Mouse (Mus musculus): Measurements from ENCODE around the gene Plin5. TPM values are rescaled to one million over a fixed set of nuclear protein-coding genes. Genes with fewer than 3 reads are reported as not detected.
"Not testable (repeated sequence)": the region's sequence is repeated elsewhere in the genome, so short reads cannot be mapped to it uniquely, and the experiment has no call there.

Plin5 gene
- polyA plus RNA-seq, 1 experiment from 2014 or later = 0.52 TPM

- Histone ChIP-seq H3K9me3 (no peaks in the 10 kb centered on the region), H3K4me3 (replicated peaks) (no peak overlapping the region), H3K27me3 (replicated peaks) (no peaks in the 10 kb centered on the region), H3K36me3 (no peaks in the 10 kb centered on the region), H3K9ac (no peak overlapping the region), H3K4me2 (replicated peaks) (no peak overlapping the region), H3K4me1 (replicated peaks) (no peaks in the 10 kb centered on the region), H3K27ac (no peak overlapping the region)
- ATAC-seq = no peak
- 55% methylated on average over 1 of the region's 1 CpGs for WGBS
Measured at GRCm38 (mm10) chr17:56111021-56111420, 6.4 kb downstream of the Plin5 start.

- Histone ChIP-seq H3K9me3 (no peaks in the 10 kb centered on the region), H3K27ac (no peak overlapping the region), H3K4me3 (replicated peaks) (no peak overlapping the region), H3K4me1 (replicated peaks) (no peaks in the 10 kb centered on the region), H3K4me2 (replicated peaks) (no peak overlapping the region), H3K36me3 (no peaks in the 10 kb centered on the region), H3K27me3 (replicated peaks) (no peaks in the 10 kb centered on the region), H3K9ac (no peak overlapping the region)
- WGBS = 76% methylated on average over 4 of the region's 4 CpGs
- ATAC-seq = no peak
Measured at GRCm38 (mm10) chr17:56110571-56110970, 6.8 kb downstream of the Plin5 start.

- ATAC-seq = peak; percentile 30
- 59% methylated on average over 10 of the region's 10 CpGs for WGBS
Measured at GRCm38 (mm10) chr17:56109219-56110051, 8.0 kb downstream of the Plin5 start, which contains the start of gene Plin4. Gene Plin4 (minus strand): TSS chr17:56109803.

GRCm38 (mm10) chr17:56108334-56109044, 8.9 kb downstream of the Plin5 start:
- Histone ChIP-seq H3K27ac (no peak overlapping the region), H3K9me3 (no peaks in the 10 kb centered on the region), H3K9ac (0 out of 2 replicates have a peak overlapping the region, but pooled peaks have one; percentile 5), H3K36me3 (no peaks in the 10 kb centered on the region), H3K4me3 (replicated peaks) (no peak overlapping the region), H3K4me2 (replicated peaks) (no peak overlapping the region), H3K27me3 (replicated peaks) (no peaks in the 10 kb centered on the region), H3K4me1 (replicated peaks) (no peaks in the 10 kb centered on the region)
- no peak for ATAC-seq
- 75% methylated on average over 6 of the region's 6 CpGs for WGBS

More at GRCm38 (mm10) chr17:56109219-56110051, 8.0 kb downstream of the Plin5 start, which contains the start of gene Plin4:
- H3K9ac ChIP-seq = 0 out of 2 replicates have a peak within 1 kb of the TSS, but pooled peaks have one; percentile 5
- H3K4me2 ChIP-seq (replicated peaks) = no peak within 1 kb of the TSS
- no peaks in the 10 kb centered on the region for H3K4me1 ChIP-seq (replicated peaks)
- H3K27me3 ChIP-seq (replicated peaks) = no peaks in the 10 kb centered on the region
- H3K36me3 ChIP-seq = no peaks in the 10 kb centered on the region
- no peak within 1 kb of the TSS for H3K27ac ChIP-seq
- H3K9me3 ChIP-seq = no peaks in the 10 kb centered on the region
- H3K4me3 ChIP-seq (replicated peaks) = no peak within 1 kb of the TSS

- ATAC-seq = no peak
- Histone ChIP-seq H3K4me1 (replicated peaks) (no peaks in the 10 kb centered on the region), H3K27me3 (replicated peaks) (no peaks in the 10 kb centered on the region), H3K9ac (no peak overlapping the region), H3K36me3 (peaks cover 2% of the 10 kb centered on the region; the same call in 1 of the 2 replicates), H3K4me3 (replicated peaks) (no peak overlapping the region), H3K9me3 (no peaks in the 10 kb centered on the region), H3K27ac (no peak overlapping the region), H3K4me2 (replicated peaks) (no peak overlapping the region)
- 58% methylated on average over 2 of the region's 2 CpGs for WGBS
Measured at GRCm38 (mm10) chr17:56107736-56108135, 9.7 kb downstream of the Plin5 start.

GRCm38 (mm10) chr17:56106981-56107380, 10.4 kb downstream of the Plin5 start:
- WGBS = 64% methylated on average over 4 of the region's 4 CpGs

GRCm38 (mm10) chr17:56106436-56106835, 11.0 kb downstream of the Plin5 start:
- not testable (repeated sequence) for H3K4me3 ChIP-seq (replicated peaks); H3K4me2 ChIP-seq (replicated peaks); H3K4me1 ChIP-seq (replicated peaks); ATAC-seq; H3K27me3 ChIP-seq (replicated peaks); H3K36me3 ChIP-seq; H3K9ac ChIP-seq; H3K27ac ChIP-seq; H3K9me3 ChIP-seq
- WGBS = 96% methylated on average over 4 of the region's 4 CpGs

More at GRCm38 (mm10) chr17:56106981-56107380, 10.4 kb downstream of the Plin5 start:
- Histone ChIP-seq H3K9ac (no peak overlapping the region), H3K27ac (no peak overlapping the region), H3K4me2 (replicated peaks) (no peak overlapping the region), H3K4me3 (replicated peaks) (no peak overlapping the region), H3K27me3 (replicated peaks) (no peaks in the 10 kb centered on the region), H3K9me3 (no peaks in the 10 kb centered on the region), H3K4me1 (replicated peaks) (no peaks in the 10 kb centered on the region), H3K36me3 (peaks cover 6% of the 10 kb centered on the region; the same call in 1 of the 2 replicates)
- no peak for ATAC-seq

- not testable (repeated sequence) for H3K9ac ChIP-seq; H3K4me1 ChIP-seq (replicated peaks); H3K4me2 ChIP-seq (replicated peaks); H3K9me3 ChIP-seq; H3K27ac ChIP-seq; H3K4me3 ChIP-seq (replicated peaks); ATAC-seq; H3K27me3 ChIP-seq (replicated peaks)
- H3K36me3 ChIP-seq = peaks cover 23% of the 10 kb centered on the region
- WGBS = 94% methylated on average over 5 of the region's 5 CpGs
Measured at GRCm38 (mm10) chr17:56104821-56105220, 12.6 kb downstream of the Plin5 start.

GRCm38 (mm10) chr17:56103465-56104285, 13.7 kb downstream of the Plin5 start:
- H3K9me3 ChIP-seq = no peaks in the 10 kb centered on the region
- H3K4me3 ChIP-seq (replicated peaks) = no peak overlapping the region
- WGBS = 97% methylated on average over 8 of the region's 8 CpGs
- H3K36me3 ChIP-seq = peaks cover 30% of the 10 kb centered on the region
- H3K27me3 ChIP-seq (replicated peaks) = no peaks in the 10 kb centered on the region
- H3K4me2 ChIP-seq (replicated peaks) = no peak overlapping the region
- H3K9ac ChIP-seq = no peak overlapping the region
- no peak for ATAC-seq
- no peaks in the 10 kb centered on the region for H3K4me1 ChIP-seq (replicated peaks)
- H3K27ac ChIP-seq = no peak overlapping the region

- no peaks in the 10 kb centered on the region for H3K9me3 ChIP-seq
- no peak overlapping the region for H3K9ac ChIP-seq
- H3K36me3 ChIP-seq = peaks cover 30% of the 10 kb centered on the region
- no peak overlapping the region for H3K4me2 ChIP-seq (replicated peaks)
- H3K27ac ChIP-seq = no peak overlapping the region
- H3K27me3 ChIP-seq (replicated peaks) = no peaks in the 10 kb centered on the region
- no peaks in the 10 kb centered on the region for H3K4me1 ChIP-seq (replicated peaks)
- 93% methylated on average over 9 of the region's 9 CpGs for WGBS
- ATAC-seq = no peak
- H3K4me3 ChIP-seq (replicated peaks) = no peak overlapping the region
Measured at GRCm38 (mm10) chr17:56102927-56103326, 14.5 kb downstream of the Plin5 start.

- Histone ChIP-seq H3K4me2 (replicated peaks) (no peak overlapping the region), H3K9me3 (no peaks in the 10 kb centered on the region), H3K4me3 (replicated peaks) (no peak overlapping the region), H3K27me3 (replicated peaks) (no peaks in the 10 kb centered on the region), H3K27ac (no peak overlapping the region), H3K4me1 (replicated peaks) (no peaks in the 10 kb centered on the region), H3K36me3 (peaks cover 35% of the 10 kb centered on the region), H3K9ac (no peak overlapping the region)
- WGBS = 91% methylated on average over 5 of the region's 5 CpGs
- no peak for ATAC-seq
Measured at GRCm38 (mm10) chr17:56102158-56102557, 15.2 kb downstream of the Plin5 start.

- no peak overlapping the region for H3K27ac ChIP-seq
- H3K9me3 ChIP-seq = no peaks in the 10 kb centered on the region
- no peaks in the 10 kb centered on the region for H3K4me1 ChIP-seq (replicated peaks)
- ATAC-seq = no peak
- H3K36me3 ChIP-seq = peaks cover 49% of the 10 kb centered on the region
- no peak overlapping the region for H3K9ac ChIP-seq
- 88% methylated on average over 3 of the region's 3 CpGs for WGBS
- H3K27me3 ChIP-seq (replicated peaks) = no peaks in the 10 kb centered on the region
- no peak overlapping the region for H3K4me3 ChIP-seq (replicated peaks)
- H3K4me2 ChIP-seq (replicated peaks) = no peak overlapping the region
Measured at GRCm38 (mm10) chr17:56100811-56101210, 16.6 kb downstream of the Plin5 start.
